Mouse (Mus musculus) kidney, adult 2 months (tissue): ENCODE data around the gene Prf1.

Experiments
- CTCF ChIP-seq: fragments of 200-500 bp; conservative IDR thresholded peaks from 2 replicates; pipeline ENCODE4 v1.5.1; 2011; ENCODE audit warnings: low read depth, mild to moderate bottlenecking, control low read depth, low read length, moderate library complexity, mixed read lengths; ENCODE audit not compliant: insufficient read depth, insufficient read length
- POLR2A ChIP-seq: fragments of 200-500 bp; IDR thresholded peaks from one replicate; pipeline ENCODE4 v1.6.1; 2011; ENCODE audit warnings: low read depth, low read length, control low read depth

DNA sequence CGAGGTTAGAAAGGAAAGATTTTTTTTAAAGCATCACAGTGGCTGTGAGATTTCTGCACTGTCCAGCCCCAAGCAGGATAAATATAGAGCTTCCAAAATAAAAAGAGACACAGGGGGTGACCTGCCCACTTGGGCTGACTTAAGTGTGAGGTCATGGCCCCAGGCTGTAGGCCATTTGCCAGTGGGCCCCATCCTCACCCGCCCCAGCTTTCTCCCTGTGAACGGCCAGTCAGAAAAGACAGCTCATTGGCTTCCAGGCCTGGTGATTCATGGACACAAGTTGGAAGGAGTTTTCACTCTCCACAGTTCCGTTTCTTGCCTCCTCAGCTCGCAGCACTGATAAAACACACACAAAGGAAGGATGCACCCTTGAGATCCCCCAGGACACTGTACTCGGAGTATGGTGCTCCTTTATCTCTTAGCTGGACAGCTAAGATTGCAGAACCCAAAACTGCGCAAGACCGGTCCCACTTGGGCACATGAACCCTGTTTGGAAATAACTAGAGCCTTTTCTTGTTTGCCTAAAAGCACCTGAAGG, 25.5 kb upstream of the Prf1 start:
- no peak for TF ChIP-seq CTCF
- TF ChIP-seq POLR2A, result no peak
